Mouse (Mus musculus) myocyte (in vitro differentiated cells): ENCODE data around the gene Ube3b.

Experiments
- MAX ChIP-seq: IDR thresholded peaks from one replicate; pipeline ENCODE4 v1.6.1; 2011; ENCODE audit warnings: low read depth, mild to moderate bottlenecking, control low read depth
- MYOD1 ChIP-seq, 3 experiments: IDR thresholded peaks; one replicate each; pipeline ENCODE4 v1.6.1; 2011; ENCODE audit warnings: control low read depth in 2 of 3, low read depth in 2 of 3, mild to moderate bottlenecking in 2 of 3, moderate library complexity in 1 of 3; ENCODE audit not compliant: insufficient read length in 2 of 3, control insufficient read depth in 1 of 3
- POLR2A ChIP-seq: IDR thresholded peaks from one replicate; pipeline ENCODE4 v1.6.1; 2011; ENCODE audit warnings: low read depth, mild to moderate bottlenecking, control low read depth, moderate library complexity; ENCODE audit not compliant: insufficient read length
- POLR2AphosphoS2 ChIP-seq: IDR thresholded peaks from one replicate; pipeline ENCODE4 v1.6.1; 2011; ENCODE audit warnings: low read depth, control low read depth; ENCODE audit not compliant: insufficient read length
- TCF12 ChIP-seq: IDR thresholded peaks from one replicate; pipeline ENCODE4 v1.6.1; 2011; ENCODE audit warnings: mild to moderate bottlenecking, control low read depth; ENCODE audit not compliant: poor library complexity, insufficient read depth, severe bottlenecking
- TCF3 ChIP-seq: IDR thresholded peaks from one replicate; pipeline ENCODE4 v1.6.1; 2011; ENCODE audit warnings: low read depth, control low read depth; ENCODE audit not compliant: insufficient read length

DNA sequence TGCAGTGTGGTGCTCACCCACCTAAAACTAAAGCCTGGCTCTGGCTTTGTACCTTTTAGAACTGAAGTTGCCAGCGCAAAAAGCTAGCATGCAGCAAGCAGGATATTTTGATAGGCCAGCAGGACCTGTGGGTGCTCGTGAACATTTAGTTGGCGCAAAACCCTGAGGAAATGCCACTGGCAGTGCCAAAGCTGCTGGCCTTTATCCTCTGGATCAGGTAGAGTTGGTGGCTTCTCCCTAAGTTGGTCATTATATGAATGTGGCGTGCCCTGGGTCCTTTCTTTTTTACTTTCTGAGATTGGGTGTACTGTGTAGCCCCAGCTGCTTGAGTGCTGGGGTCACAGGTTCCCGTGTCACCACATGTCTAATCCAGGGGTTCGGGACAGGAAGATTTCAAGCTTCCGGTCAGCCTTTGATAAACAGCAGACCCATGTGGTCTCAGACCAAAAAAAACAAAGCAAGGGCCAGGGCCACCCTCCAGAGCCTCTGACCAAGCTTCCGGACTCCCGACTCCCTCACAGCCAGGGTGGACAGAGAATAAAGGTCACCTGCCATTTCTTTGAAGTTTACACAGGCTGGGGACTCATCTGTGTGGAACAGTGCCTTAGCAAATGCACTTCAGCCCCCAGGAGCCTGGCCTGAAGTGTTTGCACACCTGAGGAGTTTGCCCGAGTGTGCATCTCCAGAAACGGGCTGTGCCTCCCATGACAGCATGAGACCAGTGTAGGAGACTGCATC is 41.3 kb downstream of the Ube3b start:
- TF ChIP-seq MYOD1 (IDR thresholded peaks at IDR 0.05; ENCODE audit: control insufficient read depth in 1 of 3, insufficient read length in 2 of 3, low read depth in 2 of 3) (no peak), POLR2A (no peak), MAX (no peak), TCF12 (no peak), TCF3 (no peak), POLR2AphosphoS2 (no peak)
